Mouse (Mus musculus): Measurements from ENCODE around the gene Eif3l. TPM values are rescaled to one million over a fixed set of nuclear protein-coding genes. Genes with fewer than 3 reads are reported as not detected.

Gene Eif3l
- polyA plus RNA-seq, 1 experiment from 2014 or later: 207 TPM

- Histone ChIP-seq H3K27me3 (no peaks in the 10 kb centered on the region), H3K27ac (no peak overlapping the region), H3K9me3 (replicated peaks) (no peaks in the 10 kb centered on the region), H3K4me2 (peak overlapping the region; percentile 96; the same call in 1 of the 2 replicates), H3K36me3 (ENCODE audit: poor library complexity, severe bottlenecking) (peaks cover 25% of the 10 kb centered on the region), H3K9ac (no peak overlapping the region), H3K4me3 (no peak overlapping the region), H3K4me1 (peaks cover 23% of the 10 kb centered on the region)
- ATAC-seq: no peak
Measured at GRCm38 (mm10) chr15:79073752-79074151, 1.2 kb upstream of the Eif3l start.

- peaks cover 32% of the 10 kb centered on the region for H3K36me3 ChIP-seq (ENCODE audit: poor library complexity, severe bottlenecking)
- ATAC-seq: no peak
- H3K9ac ChIP-seq: peak overlapping the region; percentile 83
- peak overlapping the region; percentile 96 for H3K4me3 ChIP-seq
- H3K27me3 ChIP-seq: no peaks in the 10 kb centered on the region
- H3K4me2 ChIP-seq: peak overlapping the region; percentile 96
- H3K4me1 ChIP-seq: peaks cover 23% of the 10 kb centered on the region
- H3K9me3 ChIP-seq (replicated peaks): no peaks in the 10 kb centered on the region
- 34% methylated on average over 10 of the region's 10 CpGs for WGBS
- H3K27ac ChIP-seq: peak overlapping the region; percentile 81
Measured at GRCm38 (mm10) chr15:79074446-79074845, 533 bp upstream of the Eif3l start.

DNA sequence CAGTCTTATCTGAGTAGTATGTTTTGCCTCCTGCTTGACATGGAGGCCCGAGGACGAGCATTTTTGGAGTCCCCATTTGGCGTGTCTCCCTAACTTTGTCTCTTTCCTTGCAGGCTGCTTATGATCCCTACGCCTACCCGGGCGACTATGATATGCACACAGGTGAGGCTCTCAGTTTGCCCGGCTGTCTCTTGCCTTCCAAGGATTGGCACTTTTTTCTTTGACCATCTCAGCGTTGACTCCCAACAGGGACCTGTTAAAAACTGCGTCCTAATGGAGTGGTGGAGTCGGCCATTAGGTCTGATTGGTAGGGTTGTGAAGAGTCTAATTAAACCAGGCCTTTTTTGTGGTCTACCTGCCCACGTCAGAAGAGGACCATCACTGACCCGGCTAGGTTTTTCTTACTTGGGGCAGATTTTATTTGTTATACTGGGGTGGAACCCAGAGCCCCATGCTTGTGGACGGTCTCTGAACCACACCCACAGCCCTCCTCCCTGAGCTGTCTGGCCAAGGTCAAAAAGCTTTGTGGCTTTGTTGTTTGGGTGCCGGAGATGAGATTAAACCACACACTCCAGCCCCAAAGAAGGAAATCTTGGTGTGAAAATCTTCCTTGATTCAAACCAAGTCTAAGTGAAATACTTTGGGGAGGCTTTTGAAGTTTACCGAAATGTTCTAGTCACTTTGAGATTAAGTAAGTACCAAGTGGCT is 833 bp downstream of the Eif3l start:
- Histone ChIP-seq H3K9me3 (replicated peaks) (no peaks in the 10 kb centered on the region), H3K9ac (peak overlapping the region; percentile 83), H3K4me1 (peaks cover 23% of the 10 kb centered on the region), H3K27me3 (no peaks in the 10 kb centered on the region), H3K4me2 (peak overlapping the region; percentile 96), H3K36me3 (ENCODE audit: poor library complexity, severe bottlenecking) (peaks cover 43% of the 10 kb centered on the region), H3K4me3 (peak overlapping the region; percentile 96), H3K27ac (no peak overlapping the region)
- 40% methylated on average over 15 of the region's 15 CpGs for WGBS
- ATAC-seq: no peak; the same call in 1 of the 2 replicates

- H3K9me3 ChIP-seq (replicated peaks): no peaks in the 10 kb centered on the region
- H3K4me1 ChIP-seq: peaks cover 16% of the 10 kb centered on the region
- ATAC-seq: no peak
- H3K36me3 ChIP-seq (ENCODE audit: poor library complexity, severe bottlenecking): peaks cover 81% of the 10 kb centered on the region
- no peak overlapping the region for H3K27ac ChIP-seq
- no peak overlapping the region for H3K9ac ChIP-seq
- H3K27me3 ChIP-seq: no peaks in the 10 kb centered on the region
- WGBS: 97% methylated on average over 7 of the region's 7 CpGs
- no peak overlapping the region for H3K4me2 ChIP-seq
- H3K4me3 ChIP-seq: no peak overlapping the region
Measured at GRCm38 (mm10) chr15:79079567-79079966, 4.6 kb downstream of the Eif3l start.

GRCm38 (mm10) chr15:79092284-79092683 is 17.3 kb downstream of the Eif3l start:
- H3K36me3 ChIP-seq (ENCODE audit: poor library complexity, severe bottlenecking): peaks cover 90% of the 10 kb centered on the region
- no peak overlapping the region for H3K4me2 ChIP-seq
- no peak overlapping the region for H3K27ac ChIP-seq
- H3K4me3 ChIP-seq: no peak overlapping the region
- H3K9ac ChIP-seq: no peak overlapping the region
- ATAC-seq: no peak
- no peaks in the 10 kb centered on the region for H3K27me3 ChIP-seq
- H3K9me3 ChIP-seq (replicated peaks): no peaks in the 10 kb centered on the region
- WGBS: 93% methylated on average over 6 of the region's 6 CpGs
- no peaks in the 10 kb centered on the region for H3K4me1 ChIP-seq

DNA sequence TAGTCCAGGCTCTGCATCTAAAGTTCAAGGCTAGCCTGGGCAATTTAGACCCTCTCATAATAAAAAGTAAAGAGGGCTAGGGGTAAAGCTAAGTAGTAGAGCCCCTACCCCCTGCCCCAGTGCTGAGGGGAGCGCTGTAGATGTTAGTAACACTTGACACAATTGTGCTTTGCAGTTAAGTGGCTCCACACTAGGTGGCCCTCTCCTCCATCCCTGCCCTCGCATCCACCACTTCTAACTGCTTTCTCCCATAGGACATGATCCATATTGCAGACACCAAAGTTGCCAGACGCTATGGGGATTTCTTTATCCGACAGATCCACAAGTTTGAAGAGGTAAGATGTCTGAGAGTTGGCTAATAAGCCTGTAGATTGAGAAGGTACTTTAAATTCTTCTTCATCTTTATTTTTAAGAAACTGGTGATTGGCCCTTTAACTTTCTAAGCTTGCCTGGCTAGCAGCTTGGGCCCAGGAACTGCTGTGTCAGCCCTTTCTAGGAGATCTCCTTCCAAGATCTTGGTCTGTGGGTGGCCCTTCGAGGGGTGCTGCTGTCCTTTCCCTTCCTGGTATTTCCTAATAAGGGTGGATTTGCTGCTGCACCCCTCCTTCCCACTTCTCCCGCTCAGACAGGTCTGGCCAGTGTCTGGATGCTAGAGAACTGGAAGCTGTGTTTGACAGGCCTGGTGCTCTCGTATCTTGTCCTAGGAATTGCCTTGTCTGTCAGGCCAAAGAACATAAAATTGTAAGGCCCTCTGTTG is 18.3 kb downstream of the Eif3l start:
- Histone ChIP-seq H3K9ac (no peak overlapping the region), H3K36me3 (ENCODE audit: poor library complexity, severe bottlenecking) (peaks cover 83% of the 10 kb centered on the region), H3K27ac (no peak overlapping the region), H3K4me1 (0 out of 2 replicates have a peak, but pooled peaks cover 6% of the 10 kb centered on the region), H3K4me2 (no peak overlapping the region), H3K9me3 (replicated peaks) (no peaks in the 10 kb centered on the region), H3K4me3 (no peak overlapping the region), H3K27me3 (no peaks in the 10 kb centered on the region)
- ATAC-seq: no peak
- 79% methylated on average over 7 of the region's 7 CpGs for WGBS

GRCm38 (mm10) chr15:79095483-79095882 is 20.5 kb downstream of the Eif3l start:
- H3K27ac ChIP-seq: no peak overlapping the region
- ATAC-seq: no peak
- H3K9ac ChIP-seq: no peak overlapping the region

DNA sequence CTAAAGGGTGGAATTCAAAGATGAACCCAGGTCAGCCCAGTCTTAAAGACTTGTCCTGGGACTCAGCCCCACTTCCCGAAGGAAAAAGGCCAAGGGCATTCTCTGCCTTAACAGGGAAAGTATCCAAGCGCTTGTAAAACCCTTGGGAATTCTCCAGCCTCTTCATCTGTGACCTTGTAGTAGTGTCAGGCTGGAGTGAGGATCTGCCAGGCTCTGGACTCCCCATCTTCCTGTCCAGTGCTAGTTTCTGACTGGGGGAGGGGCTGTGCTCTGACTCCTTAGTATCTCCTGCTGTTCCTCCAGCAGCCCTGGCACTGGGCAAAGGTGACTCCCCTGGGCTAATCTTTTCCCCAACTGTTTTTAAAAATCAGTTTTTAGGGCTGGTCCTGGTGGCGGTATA is 21.6 kb downstream of the Eif3l start:
- ATAC-seq: no peak
- 85% methylated on average over 3 of the region's 3 CpGs for WGBS
- H3K4me3 ChIP-seq: no peak overlapping the region
- no peak overlapping the region for H3K27ac ChIP-seq
- 0 out of 2 replicates have a peak, but pooled peaks cover 6% of the 10 kb centered on the region for H3K4me1 ChIP-seq
- H3K27me3 ChIP-seq: no peaks in the 10 kb centered on the region
- H3K4me2 ChIP-seq: no peak overlapping the region
- H3K36me3 ChIP-seq (ENCODE audit: poor library complexity, severe bottlenecking): peaks cover 50% of the 10 kb centered on the region
- H3K9ac ChIP-seq: no peak overlapping the region
- H3K9me3 ChIP-seq (replicated peaks): no peaks in the 10 kb centered on the region

More at GRCm38 (mm10) chr15:79095483-79095882, 20.5 kb downstream of the Eif3l start:
- WGBS: 89% methylated on average over 5 of the region's 5 CpGs
- H3K9me3 ChIP-seq (replicated peaks): no peaks in the 10 kb centered on the region
- no peak overlapping the region for H3K4me2 ChIP-seq
- 0 out of 2 replicates have a peak, but pooled peaks cover 6% of the 10 kb centered on the region for H3K4me1 ChIP-seq
- no peak overlapping the region for H3K4me3 ChIP-seq
- H3K36me3 ChIP-seq (ENCODE audit: poor library complexity, severe bottlenecking): peaks cover 61% of the 10 kb centered on the region
- H3K27me3 ChIP-seq: no peaks in the 10 kb centered on the region

DNA sequence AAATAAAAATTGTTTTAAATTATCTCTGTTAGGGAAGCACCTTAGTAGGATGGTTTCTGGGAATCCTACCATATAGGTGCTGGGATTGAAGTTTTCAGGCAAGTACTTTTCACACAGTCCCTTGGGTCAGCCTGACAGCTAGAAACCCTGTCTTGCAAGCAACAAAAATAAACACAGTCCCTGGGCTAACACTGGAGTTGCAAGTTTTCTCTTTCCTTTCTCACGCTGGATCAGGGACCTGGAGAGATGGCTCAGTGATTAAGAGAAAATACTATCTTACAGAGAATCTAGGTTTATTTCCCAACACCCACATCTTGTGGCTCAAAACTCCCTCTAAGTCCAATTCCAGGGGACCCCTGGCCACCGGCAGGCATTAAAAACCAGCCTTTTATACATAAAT is 22.2 kb downstream of the Eif3l start:
- 51% methylated on average over 2 of the region's 2 CpGs for WGBS
- Histone ChIP-seq H3K9me3 (replicated peaks) (no peaks in the 10 kb centered on the region), H3K4me1 (0 out of 2 replicates have a peak, but pooled peaks cover 6% of the 10 kb centered on the region)

DNA sequence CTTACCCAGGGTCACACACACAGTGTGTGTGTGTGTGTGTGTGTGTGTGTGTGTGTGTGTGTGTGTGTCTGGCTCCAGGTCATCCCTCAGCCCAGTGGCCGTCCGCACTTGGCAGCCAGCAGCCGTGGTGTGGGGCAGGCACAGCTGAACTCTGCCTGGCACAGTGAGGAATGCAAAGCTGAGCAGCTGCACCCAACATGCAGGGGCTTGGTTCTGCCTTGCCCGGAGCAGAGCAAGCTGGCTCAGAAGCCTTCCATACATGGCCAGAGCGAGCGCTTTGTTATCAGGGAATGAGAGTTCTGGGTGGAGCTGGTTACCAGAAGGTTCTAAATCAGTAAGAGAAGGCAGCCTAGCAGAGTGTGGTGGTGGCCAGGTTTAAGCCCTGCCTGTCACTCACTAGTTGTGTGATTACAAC is 22.6 kb downstream of the Eif3l start:
- Histone ChIP-seq H3K36me3 (ENCODE audit: poor library complexity, severe bottlenecking) (peaks cover 40% of the 10 kb centered on the region), H3K9me3 (replicated peaks) (no peaks in the 10 kb centered on the region), H3K9ac (0 out of 2 replicates have a peak overlapping the region, but pooled peaks have one; percentile 17), H3K4me1 (0 out of 2 replicates have a peak, but pooled peaks cover 6% of the 10 kb centered on the region), H3K4me3 (no peak overlapping the region), H3K4me2 (no peak overlapping the region), H3K27me3 (no peaks in the 10 kb centered on the region), H3K27ac (peak overlapping the region; percentile 36; the same call in 1 of the 2 replicates)
- ATAC-seq: no peak
- WGBS: 64% methylated on average over 6 of the region's 6 CpGs

More for the DNA sequence above, 22.2 kb downstream of the Eif3l start:
- H3K27ac ChIP-seq: peak overlapping the region; percentile 36; the same call in 1 of the 2 replicates
- H3K4me3 ChIP-seq: no peak overlapping the region
- H3K27me3 ChIP-seq: no peaks in the 10 kb centered on the region
- no peak overlapping the region for H3K4me2 ChIP-seq
- H3K36me3 ChIP-seq (ENCODE audit: poor library complexity, severe bottlenecking): peaks cover 45% of the 10 kb centered on the region
- ATAC-seq: no peak
- no peak overlapping the region for H3K9ac ChIP-seq

DNA sequence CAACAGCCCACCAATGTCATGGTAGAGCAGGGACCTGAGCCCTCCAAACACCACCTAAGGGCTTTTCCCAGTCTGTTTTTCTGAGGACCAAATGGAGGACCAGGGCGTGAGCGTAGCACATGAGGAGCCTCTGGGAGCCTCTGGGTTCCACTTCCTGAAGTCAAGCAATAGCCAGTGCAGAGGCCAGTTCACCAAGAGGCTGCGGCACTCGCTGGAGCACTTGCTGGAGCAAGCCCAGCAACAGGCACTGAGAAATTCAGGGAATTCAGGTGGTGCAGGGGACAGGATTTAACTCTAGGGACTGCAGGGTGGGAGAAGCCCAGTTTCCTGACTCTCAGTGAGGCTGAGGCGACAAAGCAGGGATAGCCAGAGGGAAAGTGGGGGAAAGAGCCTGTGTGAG is 23.2 kb downstream of the Eif3l start:
- Histone ChIP-seq H3K36me3 (ENCODE audit: poor library complexity, severe bottlenecking) (peaks cover 34% of the 10 kb centered on the region), H3K27me3 (no peaks in the 10 kb centered on the region), H3K9ac (no peak overlapping the region), H3K4me1 (0 out of 2 replicates have a peak, but pooled peaks cover 6% of the 10 kb centered on the region), H3K9me3 (replicated peaks) (no peaks in the 10 kb centered on the region), H3K4me3 (no peak overlapping the region), H3K27ac (no peak overlapping the region), H3K4me2 (no peak overlapping the region)
- 78% methylated on average over 5 of the region's 5 CpGs for WGBS
- ATAC-seq: no peak

DNA sequence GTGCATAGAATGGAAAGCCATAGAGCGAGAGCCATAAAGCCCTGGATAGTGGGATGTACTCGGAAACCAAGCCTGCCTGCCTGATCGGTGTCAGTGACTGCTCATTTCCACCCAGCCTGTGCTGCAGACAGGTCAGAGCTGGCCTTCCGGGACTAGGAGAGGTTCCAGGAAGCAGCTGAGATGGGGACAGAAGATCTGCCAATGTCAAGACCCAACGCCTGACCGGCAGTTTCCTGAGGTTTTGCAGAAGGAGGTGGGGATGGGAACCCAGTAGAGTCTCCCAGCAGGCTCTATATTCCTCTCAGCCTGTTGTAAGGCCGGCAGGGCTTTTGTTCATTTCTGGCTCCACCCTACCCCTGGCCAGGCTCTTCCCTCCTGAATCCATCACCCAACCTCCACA is 23.9 kb downstream of the Eif3l start:
- H3K27me3 ChIP-seq: no peaks in the 10 kb centered on the region
- WGBS: 57% methylated on average over 7 of the region's 7 CpGs
- H3K4me2 ChIP-seq: no peak overlapping the region
- ATAC-seq: no peak
- peaks cover 27% of the 10 kb centered on the region for H3K36me3 ChIP-seq (ENCODE audit: poor library complexity, severe bottlenecking)
- H3K4me3 ChIP-seq: no peak overlapping the region
- no peak overlapping the region for H3K9ac ChIP-seq
- H3K4me1 ChIP-seq: 0 out of 2 replicates have a peak, but pooled peaks cover 6% of the 10 kb centered on the region
- no peak overlapping the region for H3K27ac ChIP-seq
- H3K9me3 ChIP-seq (replicated peaks): no peaks in the 10 kb centered on the region
